Mouse (Mus musculus) liver, adult 2 months (tissue): ENCODE measurements around the gene Ripor2. TPM values are rescaled to one million over a fixed set of nuclear protein-coding genes. Genes with fewer than 3 reads are reported as not detected.

Experiments used
- DNase-seq: peaks from one replicate; pipeline ENCODE4 v3.0.0-alpha.2; 2011; ENCODE audit warnings: low read depth, low spot score; ENCODE audit errors: extremely low read depth
- H3K27ac ChIP-seq: fragments of 200-500 bp; replicated peaks from 2 replicates; pipeline ENCODE4 v1.5.1; 2012; ENCODE audit warnings: low read depth, mild to moderate bottlenecking, control low read depth, inconsistent platforms, low read length; ENCODE audit not compliant: insufficient read depth
- H3K27me3 ChIP-seq: fragments of 200-500 bp; 2 replicates; pipeline ENCODE4 v1.6.1; 2012; ENCODE audit warnings: mild to moderate bottlenecking, moderate library complexity, low read length, inconsistent platforms; ENCODE audit not compliant: control insufficient read depth, insufficient read depth
- H3K36me3 ChIP-seq: fragments of 200-500 bp; 2 replicates; pipeline ENCODE4 v1.6.1; 2012; ENCODE audit warnings: low read length, inconsistent platforms; ENCODE audit not compliant: control insufficient read depth, insufficient read depth
- H3K4me1 ChIP-seq: fragments of 200-500 bp; 2 replicates; pipeline ENCODE4 v1.6.1; 2011; ENCODE audit warnings: low read length; ENCODE audit not compliant: control insufficient read depth, insufficient read depth
- H3K4me3 ChIP-seq: fragments of 200-500 bp; 2 replicates; pipeline ENCODE4 v1.5.1; 2011; ENCODE audit warnings: low read depth, mild to moderate bottlenecking, control low read depth, low read length, moderate library complexity; ENCODE audit not compliant: insufficient read depth
- H3K79me2 ChIP-seq: fragments of 200-500 bp; 2 replicates; pipeline ENCODE4 v1.6.1; 2012; ENCODE audit warnings: inconsistent platforms, mild to moderate bottlenecking, low read length, moderate library complexity; ENCODE audit not compliant: control insufficient read depth, insufficient read depth
- H3K9ac ChIP-seq: fragments of 200-500 bp; 2 replicates; pipeline ENCODE4 v1.6.1; 2012; ENCODE audit warnings: low read depth, mild to moderate bottlenecking, control low read depth, inconsistent platforms, low read length
- CTCF ChIP-seq: fragments of 200-500 bp; IDR thresholded peaks from 2 replicates; pipeline ENCODE4 v1.5.1; 2011; ENCODE audit warnings: low read depth, low read length, control low read depth
- POLR2A ChIP-seq: fragments of 200-500 bp; IDR thresholded peaks from 2 replicates; pipeline ENCODE4 v1.6.1; 2011; ENCODE audit warnings: low read length, control low read depth; ENCODE audit not compliant: insufficient read depth; ENCODE audit errors: extremely low read depth
- WGBS: fragments of 180-500 bp; shearing (Covaris S2); methylation state at CpG from one replicate; pipeline ENCODE4 v1.1.7; 2018; 5-methylcytosine and 5-hydroxymethylcytosine counted together
- polyA plus RNA-seq: library from polyadenylated mRNA; depleted of rRNA; stranded (reverse); fragments of >200 nt; gene quantifications from 2 replicates; pipeline ENCODE4 v1.2.3, GENCODE M21; 2012
- total RNA-seq: library from RNA; depleted of rRNA; stranded (reverse); fragments of >200 nt; gene quantifications from 2 replicates; pipeline ENCODE4 v1.2.3, GENCODE M21; 2014

The Ripor2 gene
- total and polyA plus RNA-seq, 2 experiments, result 0.77 to 2.8 TPM

GRCm38 (mm10) chr13:24548911-24549310 lies 33.1 kb upstream of the Ripor2 start:
- Histone ChIP-seq H3K9ac (no peak overlapping the region), H3K4me1 (peaks cover 9% of the 10 kb centered on the region), H3K36me3 (no peaks in the 10 kb centered on the region), H3K27me3 (no peaks in the 10 kb centered on the region), H3K4me3 (no peak overlapping the region), H3K79me2 (peaks cover 6% of the 10 kb centered on the region; the same call in 1 of the 2 replicates), H3K27ac (no peak overlapping the region)
- TF ChIP-seq CTCF (no peak), POLR2A (no peak)
- DNase-seq, result no peak

GRCm38 (mm10) chr13:24551100-24551931 lies 30.7 kb upstream of the Ripor2 start:
- no peak for DNase-seq
- Histone ChIP-seq H3K4me3 (no peak overlapping the region), H3K27ac (no peak overlapping the region), H3K9ac (no peak overlapping the region), H3K27me3 (no peaks in the 10 kb centered on the region), H3K79me2 (peaks cover 6% of the 10 kb centered on the region; the same call in 1 of the 2 replicates), H3K4me1 (peaks cover 9% of the 10 kb centered on the region), H3K36me3 (no peaks in the 10 kb centered on the region)
- TF ChIP-seq POLR2A, result no peak
- TF ChIP-seq CTCF, result no peak
- 74% methylated on average over 11 of the region's 14 CpGs for WGBS

- Histone ChIP-seq H3K4me1 (peaks cover 14% of the 10 kb centered on the region), H3K79me2 (peaks cover 6% of the 10 kb centered on the region; the same call in 1 of the 2 replicates), H3K36me3 (no peaks in the 10 kb centered on the region), H3K27ac (no peak overlapping the region), H3K4me3 (no peak overlapping the region), H3K27me3 (no peaks in the 10 kb centered on the region), H3K9ac (no peak overlapping the region)
- no peak for TF ChIP-seq CTCF
- no peak for TF ChIP-seq POLR2A
- WGBS, result 77% methylated on average over 4 of the region's 4 CpGs
- DNase-seq, result no peak
Observed at GRCm38 (mm10) chr13:24552039-24552438, 29.9 kb upstream of the Ripor2 start.

GRCm38 (mm10) chr13:24561391-24561790 lies 20.6 kb upstream of the Ripor2 start:
- H3K4me3 ChIP-seq, result no peak overlapping the region
- no peak overlapping the region for H3K27ac ChIP-seq
- peaks cover 17% of the 10 kb centered on the region for H3K4me1 ChIP-seq
- no peak overlapping the region for H3K9ac ChIP-seq
- WGBS, result 95% methylated on average over 5 of the region's 5 CpGs
- H3K36me3 ChIP-seq, result no peaks in the 10 kb centered on the region
- no peak for TF ChIP-seq CTCF
- TF ChIP-seq POLR2A, result no peak
- DNase-seq, result no peak
- no peaks in the 10 kb centered on the region for H3K27me3 ChIP-seq
- no peaks in the 10 kb centered on the region; the same call in 1 of the 2 replicates for H3K79me2 ChIP-seq

GRCm38 (mm10) chr13:24564706-24565105 lies 17.3 kb upstream of the Ripor2 start:
- H3K36me3 ChIP-seq, result no peaks in the 10 kb centered on the region
- no peak for DNase-seq
- no peaks in the 10 kb centered on the region for H3K27me3 ChIP-seq
- no peaks in the 10 kb centered on the region for H3K79me2 ChIP-seq
- 82% methylated on average over 8 of the region's 8 CpGs for WGBS
- peaks cover 2% of the 10 kb centered on the region; the same call in 1 of the 2 replicates for H3K4me1 ChIP-seq
- no peak overlapping the region for H3K9ac ChIP-seq
- TF ChIP-seq CTCF, result no peak
- no peak for TF ChIP-seq POLR2A
- H3K27ac ChIP-seq, result no peak overlapping the region
- no peak overlapping the region for H3K4me3 ChIP-seq

GRCm38 (mm10) chr13:24565230-24565949 lies 16.6 kb upstream of the Ripor2 start:
- Histone ChIP-seq H3K4me1 (peaks cover 2% of the 10 kb centered on the region; the same call in 1 of the 2 replicates), H3K27me3 (no peaks in the 10 kb centered on the region), H3K36me3 (no peaks in the 10 kb centered on the region), H3K27ac (no peak overlapping the region; the same call in 1 of the 2 replicates), H3K9ac (no peak overlapping the region), H3K4me3 (no peak overlapping the region), H3K79me2 (no peaks in the 10 kb centered on the region)
- TF ChIP-seq POLR2A (no peak), CTCF (no peak)
- WGBS, result 43% methylated on average over 8 of the region's 8 CpGs
- DNase-seq, result no peak
